Mouse (Mus musculus) G1E-ER4 (cell line): Measurements from ENCODE around the gene Cacng8. TPM values are rescaled to one million over a fixed set of nuclear protein-coding genes. Genes with fewer than 3 reads are reported as not detected.

Experiments used
- GATA1 ChIP-seq: IDR thresholded peaks from one replicate; pipeline ENCODE4 v1.8.0; 2012; ENCODE audit warnings: low read length, inconsistent platforms
- polyA plus RNA-seq: library from polyadenylated mRNA; stranded (reverse); fragments of >175 nt; gene quantifications from 2 replicates; pipeline ENCODE4 v1.2.3, GENCODE M21; 2012

Gene Cacng8
- polyA plus RNA-seq, 1 experiment = not detected

- TF ChIP-seq GATA1 = no peak
These were observed 54.2 kb downstream of the Cacng8 start for GRCm38 (mm10) chr7:3444678-3445077.

- TF ChIP-seq GATA1 = no peak
These were observed 56.1 kb downstream of the Cacng8 start for GRCm38 (mm10) chr7:3446584-3446983.

GRCm38 (mm10) chr7:3447026-3447425 lies 56.5 kb downstream of the Cacng8 start:
- no peak for TF ChIP-seq GATA1

- no peak for TF ChIP-seq GATA1
These were observed 58.4 kb downstream of the Cacng8 start for GRCm38 (mm10) chr7:3448737-3449454.

- no peak for TF ChIP-seq GATA1
These were observed 60.2 kb downstream of the Cacng8 start for GRCm38 (mm10) chr7:3450671-3451070.

- no peak for TF ChIP-seq GATA1
These were observed 60.7 kb downstream of the Cacng8 start for GRCm38 (mm10) chr7:3451161-3451560.

- TF ChIP-seq GATA1 = no peak
These were observed 62.5 kb downstream of the Cacng8 start for GRCm38 (mm10) chr7:3452821-3453485.

- no peak for TF ChIP-seq GATA1
These were observed 63.2 kb downstream of the Cacng8 start for GRCm38 (mm10) chr7:3453486-3454183.

- TF ChIP-seq GATA1 = no peak
These were observed 66.8 kb downstream of the Cacng8 start for GRCm38 (mm10) chr7:3457111-3457840.

- no peak for TF ChIP-seq GATA1
These were observed 67.3 kb downstream of the Cacng8 start for GRCm38 (mm10) chr7:3457841-3458217.

GRCm38 (mm10) chr7:3460261-3460660 lies 69.8 kb downstream of the Cacng8 start:
- TF ChIP-seq GATA1 = no peak

GRCm38 (mm10) chr7:3463306-3463705 lies 72.8 kb downstream of the Cacng8 start:
- no peak for TF ChIP-seq GATA1

Other genes with a start within 250 kb of the Cacng8 start
- gene AU018091, start 221.5 kb upstream of the Cacng8 start, polyA plus RNA-seq = not detected in 2 replicates
- gene Nlrp12, start 140.9 kb upstream of the Cacng8 start, polyA plus RNA-seq = not detected in 2 replicates
- 0.01 TPM in 1 of 2 replicates, not detected in the other for gene Myadm, start 101.6 kb upstream of the Cacng8 start, polyA plus RNA-seq
- gene Prkcg, start 101.5 kb upstream of the Cacng8 start, polyA plus RNA-seq = not detected in 2 replicates
- not detected in 2 replicates for gene Cacng7, start 57.7 kb upstream of the Cacng8 start, polyA plus RNA-seq
- gene Cacng6, start 33.5 kb downstream of the Cacng8 start, polyA plus RNA-seq = not detected in 2 replicates
- gene Tarm1, start 111.9 kb downstream of the Cacng8 start, polyA plus RNA-seq = 0.04 TPM in 1 of 2 replicates, not detected in the other
- gene Oscar, start 225.5 kb downstream of the Cacng8 start, polyA plus RNA-seq = not detected in 2 replicates
- gene Ndufa3, start 226.7 kb downstream of the Cacng8 start, polyA plus RNA-seq = 24.6 and 27.8 TPM in 2 replicates
- 61.8 and 88.2 TPM in 2 replicates for gene Tfpt, start 239.2 kb downstream of the Cacng8 start, polyA plus RNA-seq
- 110 and 112 TPM in 2 replicates for gene Prpf31, start 239.3 kb downstream of the Cacng8 start, polyA plus RNA-seq